Mouse (Mus musculus) stomach, postnatal 0 days (tissue): ENCODE results near the gene Mdm1.

Source experiments
- CTCF ChIP-seq: IDR thresholded peaks from 2 replicates; pipeline ENCODE4 v1.5.1; 2016; ENCODE audit warnings: antibody characterized with exemption, low read depth, mild to moderate bottlenecking, moderate library complexity
- EP300 ChIP-seq: optimal IDR thresholded peaks from 2 replicates; pipeline ENCODE3; 2016; ENCODE audit warnings: antibody characterized with exemption

- no peak for TF ChIP-seq CTCF
- TF ChIP-seq EP300 = no peak
Observed at GRCm38 (mm10) chr10:118094853-118095252, 46.8 kb upstream of the Mdm1 start.
